Mouse (Mus musculus): ENCODE data around the gene Uchl1.

GRCm38 (mm10) chr5:66715498-66715931 lies 39.6 kb downstream of the Uchl1 start:
- TF ChIP-seq CTCF (conservative IDR thresholded peaks at IDR 0.05; ENCODE audit: low read length) (no peak), POU5F1 (IDR thresholded peaks at IDR 0.05; ENCODE audit: borderline replicate concordance, low read length) (no peak)

Data from E14TG2a.4 (cell line).